Comparison of ENCODE assay signal across 12 mouse cellular contexts in the genomic region with DNA sequence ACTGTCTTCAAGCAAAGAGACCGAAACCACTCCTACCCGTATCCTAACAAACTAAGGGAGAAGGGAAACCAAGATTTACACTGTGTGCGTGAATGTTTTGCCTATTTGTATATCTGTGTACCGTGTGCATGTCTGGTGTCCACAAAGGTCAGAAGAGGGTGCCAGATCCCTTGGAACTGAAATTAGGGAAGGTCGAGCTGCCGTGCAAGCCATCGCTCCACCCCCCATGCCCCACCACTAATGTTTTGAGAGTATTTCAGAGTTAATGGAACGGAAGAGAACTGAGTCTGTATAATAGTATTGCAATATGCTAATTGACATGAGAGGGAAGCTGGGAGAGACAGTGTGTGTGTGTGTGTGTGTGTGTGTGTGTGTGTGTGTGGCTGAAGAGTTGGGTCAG.
"Had no signal": no experiment of that assay in that cellular context is flagged by ENCODE, and none has a peak within 500 bp of the region (broad histone marks: within the 10 kb centered on the region; RNA-seq: fewer than 3 reads in every experiment).

No protein-coding gene starts in this region.

- H3K27me3 ChIP-seq: midbrain, embryonic 12.5 days had no signal

- H3K9ac ChIP-seq: liver, embryonic 14.5 days; midbrain, embryonic 12.5 days had no signal

- ATAC-seq: intestine, embryonic 16.5 days; lung, postnatal 0 days; midbrain, embryonic 16.5 days had no signal

- DNase-seq: kidney, adult 9 months; lung, adult 2 months; lung, postnatal 36 days; right cerebral cortex, adult 18-20 months; thymus, postnatal 14 days had no signal

- H3K36me3 ChIP-seq: limb, embryonic 10.5 days; midbrain, embryonic 12.5 days had no signal

- H3K27ac ChIP-seq: limb, embryonic 10.5 days; liver, embryonic 14.5 days; midbrain, embryonic 12.5 days; stomach, postnatal 0 days had no signal

- H3K4me3 ChIP-seq: limb, embryonic 10.5 days; midbrain, embryonic 12.5 days had no signal
